Mouse (Mus musculus): ENCODE data around the gene B130006D01Rik. TPM values are rescaled to one million over a fixed set of nuclear protein-coding genes. Genes with fewer than 3 reads are reported as not detected.

Gene B130006D01Rik
- polyA plus RNA-seq (2016; fragmentation: Nextera tagmentation; extraction: Ambion mirVana), result 1.4 and 1.8 TPM in 2 replicates

DNA sequence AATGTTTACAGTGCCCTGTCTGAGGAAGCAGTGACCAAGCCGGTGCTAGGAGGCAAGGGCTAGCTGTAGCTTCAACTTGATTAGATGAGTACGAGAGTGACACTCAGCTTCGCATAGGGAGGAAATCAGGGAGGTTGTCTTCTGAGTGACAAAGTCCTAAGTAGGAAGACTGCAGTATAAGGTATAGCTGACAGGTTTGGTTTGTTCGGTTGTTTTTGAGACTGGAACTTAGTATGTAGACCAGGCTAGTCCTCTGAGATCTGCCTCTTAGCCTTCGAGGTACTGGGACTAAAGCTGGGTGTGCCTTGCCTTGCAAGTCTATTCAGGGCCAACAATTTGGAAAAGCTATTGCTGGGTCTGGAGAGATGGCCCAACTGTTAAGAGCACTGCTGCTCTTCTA, at the start of gene B130006D01Rik:
Gene B130006D01Rik, plus strand, starts transcription at position 301 of the 400 bp plus-strand sequence.
- Histone ChIP-seq H3K4me3 (no peak within 1 kb of the TSS), H3K4me2 (replicated peaks) (no peak within 1 kb of the TSS), H3K36me3 (no peaks in the 10 kb centered on the region), H3K4me1 (no peaks in the 10 kb centered on the region), H3K27me3 (no peaks in the 10 kb centered on the region), H3K9me3 (replicated peaks) (no peaks in the 10 kb centered on the region), H3K27ac (no peak within 1 kb of the TSS), H3K9ac (no peak within 1 kb of the TSS)
- ATAC-seq (ENCODE audit: low FRiP score), result no peak
- 95% methylated on average over 5 of the region's 5 CpGs for WGBS

DNA sequence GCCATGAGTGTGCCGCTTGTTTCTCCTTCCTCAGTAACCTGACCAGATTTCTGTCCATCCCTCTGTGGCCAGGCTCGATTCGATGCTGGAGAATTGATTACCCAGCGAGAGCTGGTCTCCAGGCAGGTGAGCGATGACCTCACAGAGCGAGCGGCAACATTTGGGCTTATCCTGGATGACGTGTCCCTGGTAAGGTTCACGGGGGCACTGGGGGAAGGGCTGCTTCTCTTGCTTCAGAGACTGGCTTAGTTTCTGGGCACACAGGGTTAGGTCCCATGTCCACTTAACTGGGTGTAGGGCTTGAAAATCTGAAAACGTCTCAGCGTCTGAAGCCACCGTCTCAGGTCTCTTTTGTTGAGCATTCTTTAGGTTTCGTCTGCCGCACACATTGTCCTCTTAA, 47.9 kb upstream of the B130006D01Rik start:
- WGBS, result 90% methylated on average over 14 of the region's 14 CpGs
- no peak for ATAC-seq (ENCODE audit: low FRiP score)
- Histone ChIP-seq H3K4me3 (no peak overlapping the region), H3K9ac (no peak overlapping the region), H3K36me3 (peaks cover 68% of the 10 kb centered on the region), H3K9me3 (replicated peaks) (no peaks in the 10 kb centered on the region), H3K4me2 (replicated peaks) (no peak overlapping the region), H3K27me3 (no peaks in the 10 kb centered on the region), H3K4me1 (0 out of 2 replicates have a peak, but pooled peaks cover 6% of the 10 kb centered on the region), H3K27ac (no peak overlapping the region; the same call in 1 of the 2 replicates)

DNA sequence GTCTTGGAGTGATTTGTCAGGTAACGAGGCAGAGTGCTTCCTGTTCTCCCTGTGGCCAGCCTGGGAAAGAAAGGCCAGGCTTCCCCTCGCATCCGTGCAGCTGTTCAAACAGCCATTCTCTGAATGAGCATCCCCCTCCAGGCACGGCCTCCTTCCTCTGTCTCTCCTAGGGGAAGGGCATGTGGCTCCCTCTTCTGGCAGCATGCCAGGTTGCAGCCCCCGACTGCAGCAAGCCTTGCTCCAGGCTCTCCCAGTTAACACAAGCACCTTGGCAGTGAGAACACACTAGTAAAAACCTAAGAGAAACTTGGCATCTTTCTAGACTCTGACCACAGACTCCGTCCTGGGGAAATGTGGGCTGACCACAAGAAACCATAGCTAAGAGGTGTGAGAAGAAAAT, 47.1 kb upstream of the B130006D01Rik start:
- Histone ChIP-seq H3K4me3 (no peak overlapping the region), H3K36me3 (peaks cover 68% of the 10 kb centered on the region), H3K9ac (no peak overlapping the region), H3K9me3 (replicated peaks) (no peaks in the 10 kb centered on the region), H3K4me2 (replicated peaks) (no peak overlapping the region), H3K27me3 (no peaks in the 10 kb centered on the region), H3K27ac (no peak overlapping the region), H3K4me1 (peaks cover 8% of the 10 kb centered on the region; the same call in 1 of the 2 replicates)
- ATAC-seq (ENCODE audit: low FRiP score), result peak; percentile 69; the same call in 1 of the 2 replicates
- WGBS, result 21% methylated on average over 6 of the region's 6 CpGs

GRCm38 (mm10) chr11:95677925-95678701, 45.3 kb upstream of the B130006D01Rik start:
- WGBS, result 83% methylated on average over 14 of the region's 14 CpGs
- Histone ChIP-seq H3K27ac (no peak overlapping the region), H3K4me2 (replicated peaks) (no peak overlapping the region), H3K4me1 (peaks cover 18% of the 10 kb centered on the region), H3K9me3 (replicated peaks) (no peaks in the 10 kb centered on the region), H3K27me3 (no peaks in the 10 kb centered on the region), H3K4me3 (no peak overlapping the region), H3K36me3 (peaks cover 62% of the 10 kb centered on the region), H3K9ac (no peak overlapping the region)
- no peak for ATAC-seq (ENCODE audit: low FRiP score)

- Histone ChIP-seq H3K27ac (peak overlapping the region; percentile 68), H3K4me1 (peaks cover 12% of the 10 kb centered on the region), H3K9ac (0 out of 2 replicates have a peak overlapping the region, but pooled peaks have one; percentile 5), H3K27me3 (no peaks in the 10 kb centered on the region), H3K36me3 (peaks cover 45% of the 10 kb centered on the region), H3K4me3 (no peak overlapping the region), H3K9me3 (replicated peaks) (no peaks in the 10 kb centered on the region), H3K4me2 (replicated peaks) (no peak overlapping the region)
- ATAC-seq (ENCODE audit: low FRiP score), result no peak
- 58% methylated on average over 9 of the region's 9 CpGs for WGBS
These were observed 41.3 kb upstream of the B130006D01Rik start for GRCm38 (mm10) chr11:95681995-95682601.

- Histone ChIP-seq H3K9me3 (replicated peaks) (no peaks in the 10 kb centered on the region), H3K4me2 (replicated peaks) (no peak overlapping the region), H3K27me3 (no peaks in the 10 kb centered on the region), H3K4me3 (no peak overlapping the region), H3K36me3 (peaks cover 36% of the 10 kb centered on the region), H3K4me1 (peaks cover 12% of the 10 kb centered on the region), H3K27ac (no peak overlapping the region), H3K9ac (no peak overlapping the region)
- no peak for ATAC-seq (ENCODE audit: low FRiP score)
- 88% methylated on average over 3 of the region's 3 CpGs for WGBS
These were observed 40.4 kb upstream of the B130006D01Rik start for GRCm38 (mm10) chr11:95682946-95683345.

DNA sequence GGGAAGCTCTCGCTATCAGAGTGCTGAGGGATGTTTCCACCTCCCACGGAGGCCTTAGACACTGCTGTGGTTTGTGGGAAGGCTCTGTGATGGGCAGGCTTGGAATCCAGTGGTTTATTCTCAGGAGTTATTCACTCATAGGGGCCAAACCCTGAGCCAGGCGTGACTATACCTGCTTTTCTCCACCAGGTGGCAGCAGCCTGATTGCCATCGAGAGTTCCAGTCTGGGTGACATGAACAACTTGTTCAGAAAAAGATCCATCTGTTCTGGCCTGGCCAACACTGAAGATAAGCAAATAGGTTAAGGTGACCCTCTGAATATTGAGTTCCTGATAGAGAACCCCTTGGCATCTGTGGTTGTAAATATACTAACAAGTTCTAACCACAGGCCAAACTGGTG, 37.4 kb upstream of the B130006D01Rik start:
- Histone ChIP-seq H3K27ac (no peak overlapping the region), H3K27me3 (no peaks in the 10 kb centered on the region; the same call in 1 of the 2 replicates), H3K4me3 (no peak overlapping the region), H3K4me1 (peaks cover 15% of the 10 kb centered on the region), H3K4me2 (replicated peaks) (no peak overlapping the region), H3K9ac (no peak overlapping the region), H3K9me3 (replicated peaks) (no peaks in the 10 kb centered on the region), H3K36me3 (peaks cover 10% of the 10 kb centered on the region)
- WGBS, result 3% methylated on average over 4 of the region's 4 CpGs
- no peak for ATAC-seq (ENCODE audit: low FRiP score)

GRCm38 (mm10) chr11:95687084-95687656, 36.2 kb upstream of the B130006D01Rik start:
- ATAC-seq (ENCODE audit: low FRiP score), result no peak
- Histone ChIP-seq H3K9me3 (replicated peaks) (no peaks in the 10 kb centered on the region), H3K4me2 (replicated peaks) (no peak overlapping the region), H3K4me1 (peaks cover 5% of the 10 kb centered on the region), H3K36me3 (no peaks in the 10 kb centered on the region), H3K9ac (no peak overlapping the region), H3K27me3 (no peaks in the 10 kb centered on the region; the same call in 1 of the 2 replicates), H3K4me3 (no peak overlapping the region), H3K27ac (no peak overlapping the region)
- WGBS, result 46% methylated on average over 11 of the region's 11 CpGs

- Histone ChIP-seq H3K27me3 (no peaks in the 10 kb centered on the region; the same call in 1 of the 2 replicates), H3K9ac (no peak overlapping the region), H3K4me2 (replicated peaks) (no peak overlapping the region), H3K27ac (no peak overlapping the region), H3K4me3 (no peak overlapping the region), H3K9me3 (replicated peaks) (no peaks in the 10 kb centered on the region), H3K36me3 (no peaks in the 10 kb centered on the region), H3K4me1 (peaks cover 3% of the 10 kb centered on the region; the same call in 1 of the 2 replicates)
- WGBS, result 73% methylated on average over 6 of the region's 6 CpGs
- ATAC-seq (ENCODE audit: low FRiP score), result no peak
These were observed 34.9 kb upstream of the B130006D01Rik start for GRCm38 (mm10) chr11:95688515-95688914.

- Histone ChIP-seq H3K9me3 (replicated peaks) (no peaks in the 10 kb centered on the region), H3K36me3 (no peaks in the 10 kb centered on the region), H3K27me3 (no peaks in the 10 kb centered on the region; the same call in 1 of the 2 replicates), H3K9ac (no peak overlapping the region), H3K27ac (no peak overlapping the region), H3K4me1 (peaks cover 3% of the 10 kb centered on the region; the same call in 1 of the 2 replicates), H3K4me3 (no peak overlapping the region), H3K4me2 (replicated peaks) (no peak overlapping the region)
- ATAC-seq (ENCODE audit: low FRiP score), result no peak
- WGBS, result 72% methylated on average over 7 of the region's 7 CpGs
These were observed 34.4 kb upstream of the B130006D01Rik start for GRCm38 (mm10) chr11:95688981-95689380.

- H3K27ac ChIP-seq, result no peak overlapping the region
- H3K4me1 ChIP-seq, result peaks cover 3% of the 10 kb centered on the region; the same call in 1 of the 2 replicates
- 99% methylated on average over 3 of the region's 3 CpGs for WGBS
- no peak overlapping the region for H3K9ac ChIP-seq
- H3K4me3 ChIP-seq, result no peak overlapping the region
- no peaks in the 10 kb centered on the region; the same call in 1 of the 2 replicates for H3K27me3 ChIP-seq
- no peaks in the 10 kb centered on the region for H3K9me3 ChIP-seq (replicated peaks)
- no peaks in the 10 kb centered on the region for H3K36me3 ChIP-seq
- no peak for ATAC-seq (ENCODE audit: low FRiP score)
- H3K4me2 ChIP-seq (replicated peaks), result no peak overlapping the region
These were observed 33.8 kb upstream of the B130006D01Rik start for GRCm38 (mm10) chr11:95689544-95689943.

DNA sequence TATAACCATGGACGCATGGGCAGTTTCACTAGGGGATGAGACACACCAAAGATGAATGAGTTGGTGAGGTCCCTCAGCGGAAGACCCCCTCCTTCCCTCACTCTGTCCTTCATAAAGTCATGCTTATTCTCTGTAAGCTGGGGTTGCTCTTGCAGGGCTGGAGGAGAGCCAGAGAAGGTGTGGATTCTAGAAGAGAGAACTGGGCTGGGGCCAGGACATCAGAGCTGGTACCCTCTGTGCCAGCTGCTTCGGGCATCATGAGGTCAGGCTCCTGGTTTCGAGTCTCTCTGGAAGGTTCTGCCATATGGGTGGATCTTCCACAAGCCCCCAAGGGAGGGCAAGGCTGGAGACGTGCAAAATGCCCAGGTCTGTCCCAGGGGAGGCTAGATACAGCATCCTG, 24.8 kb upstream of the B130006D01Rik start:
- 85% methylated on average over 5 of the region's 5 CpGs for WGBS
- H3K4me1 ChIP-seq, result no peaks in the 10 kb centered on the region
- no peak for ATAC-seq (ENCODE audit: low FRiP score)
- H3K4me2 ChIP-seq (replicated peaks), result no peak overlapping the region
- H3K27me3 ChIP-seq, result no peaks in the 10 kb centered on the region; the same call in 1 of the 2 replicates
- no peak overlapping the region for H3K4me3 ChIP-seq
- H3K27ac ChIP-seq, result no peak overlapping the region
- no peaks in the 10 kb centered on the region for H3K36me3 ChIP-seq
- no peaks in the 10 kb centered on the region for H3K9me3 ChIP-seq (replicated peaks)
- no peak overlapping the region for H3K9ac ChIP-seq
